ENCODE assay signal across 8 mouse cellular contexts in the genomic region with DNA sequence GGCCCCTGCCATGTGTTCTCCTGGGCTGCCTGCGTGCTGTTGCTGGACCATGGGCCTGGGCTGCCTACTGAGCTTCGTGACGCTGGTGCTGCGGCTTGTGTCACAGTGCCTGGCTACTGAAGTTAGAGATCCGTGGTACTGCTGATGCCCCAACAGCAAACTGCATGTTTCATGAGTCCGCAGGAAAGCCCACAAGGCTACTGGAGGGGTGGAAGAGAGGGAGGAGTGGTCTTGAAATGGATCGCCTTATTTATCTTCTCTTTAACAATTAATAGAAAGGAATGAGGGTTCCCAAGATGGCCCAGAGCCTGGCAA. TPM values are rescaled to one million over a fixed set of nuclear protein-coding genes. Genes with fewer than 3 reads are reported as not detected.
DNase-seq lines count a peak whose midpoint lies in the region; ATAC-seq lines count a peak whose summit lies in the region.

A gene (minus strand): TSS at position 41 of the 315 bp plus-strand sequence.

- intact Hi-C loops in gastrocnemius, postnatal 36 days (cut with DNase I), result loop anchor here (10.0 kb wide), 1 partner anchor 157 kb away; no protein-coding TSS in a partner anchor

- peaks cover 12% of the 10 kb centered on the region for H3K4me1 ChIP-seq in kidney, embryonic 16.5 days (ENCODE audit: insufficient read depth, low read length)
- peaks cover 8% of the 10 kb centered on the region for H3K4me1 ChIP-seq in midbrain, embryonic 12.5 days

- WGBS in kidney, embryonic 16.5 days, result 4% methylated on average over 7 of the region's 7 CpGs
- WGBS in large intestine, adult 2 months, result 1% methylated on average over 7 of the region's 7 CpGs
- WGBS in midbrain, embryonic 12.5 days, result 7% methylated on average over 7 of the region's 7 CpGs

- peak within 1 kb of the TSS; percentile 80 for H3K4me2 ChIP-seq in kidney, embryonic 16.5 days (replicated peaks; ENCODE audit: low read depth, low read length)
- peak within 1 kb of the TSS; percentile 82 for H3K4me2 ChIP-seq in midbrain, embryonic 12.5 days (replicated peaks)

- peak within 1 kb of the TSS; percentile 85 for H3K27ac ChIP-seq in kidney, embryonic 16.5 days (ENCODE audit: low read length)
- H3K27ac ChIP-seq in midbrain, embryonic 12.5 days (replicated peaks), result peak within 1 kb of the TSS; percentile 52

- ATAC-seq in kidney, embryonic 16.5 days (ENCODE audit: low FRiP score, low TSS enrichment), result no peak; the same call in 1 of the 2 replicates
- no peak for ATAC-seq in midbrain, embryonic 12.5 days (ENCODE audit: low FRiP score, low read depth)

- H3K36me3 ChIP-seq in kidney, embryonic 16.5 days (ENCODE audit: insufficient read depth, low read length), result peaks cover 14% of the 10 kb centered on the region
- peaks cover 20% of the 10 kb centered on the region for H3K36me3 ChIP-seq in midbrain, embryonic 12.5 days

- no peak for DNase-seq in kidney, postnatal 14 days
- no peak for DNase-seq in adrenal gland, postnatal 25 days
- no peak for DNase-seq in gastrocnemius, postnatal 36 days
- DNase-seq in large intestine, adult 2 months (ENCODE audit: low read depth, low spot score), result peak; percentile 13
- no peak for DNase-seq in ovary, postnatal 10 days (ENCODE audit: low spot score)
- no peak for DNase-seq in lung, postnatal 10 days

- peak within 1 kb of the TSS; percentile 92 for H3K4me3 ChIP-seq in kidney, embryonic 16.5 days (ENCODE audit: low read length)
- peak within 1 kb of the TSS; percentile 88 for H3K4me3 ChIP-seq in midbrain, embryonic 12.5 days

- no peaks in the 10 kb centered on the region for H3K27me3 ChIP-seq in kidney, embryonic 16.5 days (ENCODE audit: insufficient read depth, low read length)
- no peaks in the 10 kb centered on the region; the same call in 1 of the 2 replicates for H3K27me3 ChIP-seq in midbrain, embryonic 12.5 days

- H3K9me3 ChIP-seq in kidney, embryonic 16.5 days (ENCODE audit: low read length), result no peaks in the 10 kb centered on the region
- H3K9me3 ChIP-seq in midbrain, embryonic 12.5 days, result no peaks in the 10 kb centered on the region

- peak within 1 kb of the TSS; percentile 95 for H3K9ac ChIP-seq in kidney, embryonic 16.5 days (replicated peaks; ENCODE audit: low read length)
- H3K9ac ChIP-seq in midbrain, embryonic 12.5 days (replicated peaks), result peak within 1 kb of the TSS; percentile 86

RNA-seq across cellular contexts. Expression of the gene that starts here (rescaled TPM):
- 84.6 and 89.5 TPM in 2 replicates for polyA plus RNA-seq in kidney, embryonic 16.5 days (2015; fragmentation: Nextera tagmentation; extraction: Ambion mirVana)
- 66.1 and 78.0 TPM in 2 replicates for total RNA-seq in adrenal gland, postnatal 25 days (2021)
- 10 to 100 TPM; 51.6 to 56.4 TPM for total RNA-seq in gastrocnemius, postnatal 36 days (2021)
- polyA plus RNA-seq in large intestine, adult 2 months (2012; rRNA removed), result 7.4 and 7.9 TPM in 2 replicates
- polyA plus RNA-seq in midbrain, embryonic 12.5 days (2016; fragmentation: Nextera tagmentation; extraction: Ambion mirVana), result 73.7 and 77.7 TPM in 2 replicates
